8 mouse cellular contexts compared by ENCODE assay signal in the genomic region with DNA sequence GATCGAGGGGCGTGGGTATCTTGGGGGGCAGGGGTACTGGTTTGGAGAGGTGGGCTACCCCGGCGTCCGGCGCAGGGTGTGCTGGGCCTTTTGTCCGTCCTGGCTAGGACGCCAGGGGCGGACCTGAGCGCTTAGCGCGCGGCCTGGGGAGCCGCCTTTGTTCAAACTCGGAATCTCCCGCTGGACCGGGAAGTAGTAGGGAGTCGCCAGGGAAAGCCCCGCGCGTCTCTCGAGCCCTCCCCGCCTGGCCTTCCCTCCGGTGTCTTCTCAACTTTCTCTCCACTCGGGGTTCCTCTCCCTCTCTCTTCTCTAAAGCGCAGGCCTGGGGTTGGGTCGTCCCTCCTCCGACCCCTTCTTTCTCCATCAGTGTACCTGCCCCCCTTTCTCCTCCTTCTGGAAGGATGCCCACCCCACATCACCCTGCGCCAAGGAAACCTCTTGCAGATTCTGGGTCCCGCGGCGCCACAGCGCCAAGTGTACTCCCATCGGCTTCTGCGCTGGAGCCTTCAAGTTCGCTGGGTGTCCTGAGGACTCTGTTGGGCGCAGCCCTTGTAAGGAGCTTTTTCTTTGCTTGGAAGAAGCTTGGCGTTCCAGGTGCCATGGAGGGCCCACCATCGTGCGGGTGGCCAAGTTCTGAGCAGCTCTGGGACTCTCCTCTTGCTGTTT. TPM values are rescaled to one million over a fixed set of nuclear protein-coding genes. Genes with fewer than 3 reads are reported as not detected.
DNase-seq lines count a peak whose midpoint lies in the region; ATAC-seq and TF ChIP-seq lines count a peak whose summit lies in the region.

No protein-coding gene starts in this region.

- TF ChIP-seq EP300 in liver, embryonic 14.5 days (IDR thresholded peaks at IDR 0.05; ENCODE audit: low read depth), result no peak

- H3K4me1 ChIP-seq in embryonic facial prominence, embryonic 15.5 days, result peaks cover 29% of the 10 kb centered on the region
- H3K4me1 ChIP-seq in heart, embryonic 11.5 days (ENCODE audit: control insufficient read depth, insufficient read depth, low read length), result peaks cover 35% of the 10 kb centered on the region
- H3K4me1 ChIP-seq in kidney, embryonic 16.5 days (ENCODE audit: insufficient read depth, low read length), result peaks cover 17% of the 10 kb centered on the region
- no peaks in the 10 kb centered on the region for H3K4me1 ChIP-seq in liver, embryonic 14.5 days (replicated peaks; ENCODE audit: control insufficient read depth in 2 of 2, insufficient read depth in 2 of 2, low read length in 1 of 2)
- peaks cover 46% of the 10 kb centered on the region for H3K4me1 ChIP-seq in neural tube, embryonic 15.5 days

- H3K36me3 ChIP-seq in embryonic facial prominence, embryonic 15.5 days, result no peaks in the 10 kb centered on the region
- no peaks in the 10 kb centered on the region for H3K36me3 ChIP-seq in heart, embryonic 11.5 days (ENCODE audit: control insufficient read depth, insufficient read depth, low read length)
- H3K36me3 ChIP-seq in kidney, embryonic 16.5 days (ENCODE audit: insufficient read depth, low read length), result no peaks in the 10 kb centered on the region
- H3K36me3 ChIP-seq in liver, embryonic 14.5 days (replicated peaks; ENCODE audit: control insufficient read depth, insufficient read depth, low read depth), result no peaks in the 10 kb centered on the region
- H3K36me3 ChIP-seq in neural tube, embryonic 15.5 days, result no peaks in the 10 kb centered on the region

- H3K27ac ChIP-seq in embryonic facial prominence, embryonic 15.5 days (replicated peaks), result peak overlapping the region; percentile 91
- H3K27ac ChIP-seq in heart, embryonic 11.5 days (ENCODE audit: low read depth, low read length), result peak overlapping the region; percentile 78
- H3K27ac ChIP-seq in kidney, embryonic 16.5 days (ENCODE audit: low read length), result peak overlapping the region; percentile 88
- no peak overlapping the region for H3K27ac ChIP-seq in liver, embryonic 14.5 days
- H3K27ac ChIP-seq in neural tube, embryonic 15.5 days (replicated peaks), result peak overlapping the region; percentile 89

- H3K4me2 ChIP-seq in embryonic facial prominence, embryonic 15.5 days (replicated peaks), result peak overlapping the region; percentile 67
- peak overlapping the region; percentile 81 for H3K4me2 ChIP-seq in heart, embryonic 11.5 days
- H3K4me2 ChIP-seq in kidney, embryonic 16.5 days (replicated peaks; ENCODE audit: low read depth, low read length), result peak overlapping the region; percentile 64
- H3K4me2 ChIP-seq in liver, embryonic 14.5 days (ENCODE audit: low read depth), result no peak overlapping the region
- peak overlapping the region; percentile 84 for H3K4me2 ChIP-seq in neural tube, embryonic 15.5 days

- no peak for TF ChIP-seq CTCF in liver, embryonic 14.5 days (IDR thresholded peaks at IDR 0.05; ENCODE audit: low read depth)

- under 1% methylated on average over 40 of the region's 40 CpGs for WGBS in embryonic facial prominence, embryonic 15.5 days
- WGBS in heart, embryonic 11.5 days (ENCODE audit: insufficient replicate concordance), result under 1% methylated on average over 37 of the region's 40 CpGs
- 0% methylated on average over 40 of the region's 40 CpGs for WGBS in kidney, embryonic 16.5 days
- WGBS in liver, embryonic 14.5 days (ENCODE audit: insufficient replicate concordance), result under 1% methylated on average over 39 of the region's 40 CpGs
- WGBS in neural tube, embryonic 15.5 days, result under 1% methylated on average over 40 of the region's 40 CpGs

- H3K4me3 ChIP-seq in embryonic facial prominence, embryonic 15.5 days (replicated peaks), result peak overlapping the region; percentile 88
- H3K4me3 ChIP-seq in heart, embryonic 11.5 days (ENCODE audit: low read depth, low read length), result peak overlapping the region; percentile 67
- peak overlapping the region; percentile 84 for H3K4me3 ChIP-seq in kidney, embryonic 16.5 days (ENCODE audit: low read length)
- peak overlapping the region; percentile 31 to 46 for H3K4me3 ChIP-seq in liver, embryonic 14.5 days (ENCODE audit: insufficient read depth in 1 of 2, low read depth in 2 of 2, low read length in 2 of 2)
- peak overlapping the region; percentile 85 for H3K4me3 ChIP-seq in neural tube, embryonic 15.5 days (replicated peaks)

- peak overlapping the region; percentile 84 for H3K9ac ChIP-seq in embryonic facial prominence, embryonic 15.5 days
- H3K9ac ChIP-seq in heart, embryonic 11.5 days (ENCODE audit: low read depth, low read length), result peak overlapping the region; percentile 81
- H3K9ac ChIP-seq in kidney, embryonic 16.5 days (replicated peaks; ENCODE audit: low read length), result peak overlapping the region; percentile 90
- H3K9ac ChIP-seq in liver, embryonic 14.5 days (replicated peaks), result no peak overlapping the region
- H3K9ac ChIP-seq in neural tube, embryonic 15.5 days (replicated peaks), result peak overlapping the region; percentile 89

- DNase-seq in cerebellum, postnatal 14 days, result peak; percentile 24 to 35
- DNase-seq in cerebellum, adult 11 months, result no peak
- no peak for DNase-seq in liver, embryonic 14.5 days (ENCODE audit: low read depth in 3 of 3, low spot score in 3 of 3)
- DNase-seq in urinary bladder, postnatal 36 days (ENCODE audit: low spot score in 2 of 2), result peak; percentile 10 to 67

- peak; percentile 61 for ATAC-seq in embryonic facial prominence, embryonic 15.5 days (ENCODE audit: insufficient number of reproducible peaks, low FRiP score, low TSS enrichment, low read depth)
- ATAC-seq in heart, embryonic 11.5 days (replicated peaks; ENCODE audit: insufficient number of reproducible peaks, low FRiP score, low TSS enrichment), result peak; percentile 43
- peak; percentile 90 for ATAC-seq in kidney, embryonic 16.5 days (ENCODE audit: low FRiP score, low TSS enrichment)
- no peak for ATAC-seq in liver, embryonic 14.5 days (ENCODE audit: insufficient read depth)
- peak; percentile 81 for ATAC-seq in neural tube, embryonic 15.5 days (ENCODE audit: low FRiP score)

- no peaks in the 10 kb centered on the region for H3K27me3 ChIP-seq in embryonic facial prominence, embryonic 15.5 days
- H3K27me3 ChIP-seq in heart, embryonic 11.5 days (ENCODE audit: control insufficient read depth, insufficient read depth, low read length), result no peaks in the 10 kb centered on the region
- no peaks in the 10 kb centered on the region for H3K27me3 ChIP-seq in kidney, embryonic 16.5 days (ENCODE audit: insufficient read depth, low read length)
- peaks cover 20% of the 10 kb centered on the region for H3K27me3 ChIP-seq in liver, embryonic 14.5 days (ENCODE audit: control insufficient read depth, insufficient read depth, low read length)
- no peaks in the 10 kb centered on the region for H3K27me3 ChIP-seq in neural tube, embryonic 15.5 days (replicated peaks)

- H3K9me3 ChIP-seq in embryonic facial prominence, embryonic 15.5 days (replicated peaks), result no peaks in the 10 kb centered on the region
- H3K9me3 ChIP-seq in heart, embryonic 11.5 days (replicated peaks; ENCODE audit: control insufficient read depth, low read length), result no peaks in the 10 kb centered on the region
- no peaks in the 10 kb centered on the region for H3K9me3 ChIP-seq in kidney, embryonic 16.5 days (ENCODE audit: low read length)
- no peaks in the 10 kb centered on the region for H3K9me3 ChIP-seq in liver, embryonic 14.5 days (ENCODE audit: control insufficient read depth, low read length)
- no peaks in the 10 kb centered on the region for H3K9me3 ChIP-seq in neural tube, embryonic 15.5 days (replicated peaks)

RNA-seq across cellular contexts. Expression of a gene that starts 1.1 kb away (rescaled TPM):
- polyA plus RNA-seq in embryonic facial prominence, embryonic 15.5 days (2015; fragmentation: Nextera tagmentation; extraction: Ambion mirVana), result 90.6 and 94.8 TPM in 2 replicates
- 83.7 and 115 TPM in 2 replicates for polyA plus RNA-seq in heart, embryonic 11.5 days (2014; fragmentation: Nextera tagmentation; extraction: Ambion mirVana)
- 105 and 107 TPM in 2 replicates for polyA plus RNA-seq in kidney, embryonic 16.5 days (2015; fragmentation: Nextera tagmentation; extraction: Ambion mirVana)
- polyA plus RNA-seq in liver, embryonic 14.5 days (2012; rRNA removed), result 2.9 and 3.0 TPM in 2 replicates
- 3.2 and 4.0 TPM in 2 replicates for polyA plus RNA-seq in liver, embryonic 14.5 days (2014; fragmentation: Nextera tagmentation; extraction: Ambion mirVana)
- 50.1 and 50.2 TPM in 2 replicates for polyA plus RNA-seq in neural tube, embryonic 15.5 days (2015; fragmentation: Nextera tagmentation; extraction: Ambion mirVana)

Comparison
In these comparisons a context has a peak if more than half of its experiments do, and no peak if none do; other contexts are left out.
1. DNase-seq: peak in cerebellum, postnatal 14 days (2 of 2) and urinary bladder, postnatal 36 days (2 of 2); none in cerebellum, adult 11 months (single experiment) and liver, embryonic 14.5 days (0 of 3).
2. RNA of a gene that starts 1.1 kb away (polyA plus RNA-seq): 105 to 107 TPM in kidney, embryonic 16.5 days, 90.6 to 94.8 TPM in embryonic facial prominence, embryonic 15.5 days, 83.7 to 115 TPM in heart, embryonic 11.5 days and 50.1 to 50.2 TPM in neural tube, embryonic 15.5 days; 2.9 to 4.0 TPM in liver, embryonic 14.5 days; every median in the first group is over 10 times any median in the second.
3. Peak in every context shown above with its lines, with median percentiles within 50 percentile points of each other: H3K4me3 ChIP-seq.